Mouse (Mus musculus): Measurements from ENCODE around the gene Wrnip1.

Wrnip1 gene

GRCm38 (mm10) chr13:32801693-32802221 is at the start of gene Wrnip1:
Gene Wrnip1 (plus strand): TSS chr13:32802038.
- DNase-seq (ENCODE audit: low spot score), result peak; percentile 99

- no peak for DNase-seq (ENCODE audit: low spot score)
Observed at GRCm38 (mm10) chr13:32752066-32752657, 49.7 kb upstream of the Wrnip1 start.

- DNase-seq (ENCODE audit: low spot score), result no peak
Observed at GRCm38 (mm10) chr13:32759036-32759435, 42.8 kb upstream of the Wrnip1 start.

- DNase-seq (ENCODE audit: low spot score), result no peak
Observed at GRCm38 (mm10) chr13:32760795-32761194, 41.0 kb upstream of the Wrnip1 start.

- DNase-seq (ENCODE audit: low spot score), result no peak
Observed at GRCm38 (mm10) chr13:32763141-32763540, 38.7 kb upstream of the Wrnip1 start.

- no peak for DNase-seq (ENCODE audit: low spot score)
Observed at GRCm38 (mm10) chr13:32764448-32764847, 37.4 kb upstream of the Wrnip1 start.

GRCm38 (mm10) chr13:32768104-32768503 is 33.7 kb upstream of the Wrnip1 start:
- DNase-seq (ENCODE audit: low spot score), result no peak

GRCm38 (mm10) chr13:32769960-32770359 is 31.9 kb upstream of the Wrnip1 start:
- no peak for DNase-seq (ENCODE audit: low spot score)

- DNase-seq (ENCODE audit: low spot score), result no peak
Observed at GRCm38 (mm10) chr13:32775889-32776288, 25.9 kb upstream of the Wrnip1 start.

- no peak for DNase-seq (ENCODE audit: low spot score)
Observed at GRCm38 (mm10) chr13:32776350-32776749, 25.5 kb upstream of the Wrnip1 start.

GRCm38 (mm10) chr13:32778861-32779260 is 23.0 kb upstream of the Wrnip1 start:
- no peak for DNase-seq (ENCODE audit: low spot score)

GRCm38 (mm10) chr13:32783055-32783454 is 18.8 kb upstream of the Wrnip1 start:
- no peak for DNase-seq (ENCODE audit: low spot score)

GRCm38 (mm10) chr13:32783816-32784215 is 18.0 kb upstream of the Wrnip1 start, which contains the start of gene Mylk4:
Gene Mylk4 (minus strand): TSS chr13:32783954.
- DNase-seq (ENCODE audit: low spot score), result no peak

- no peak for DNase-seq (ENCODE audit: low spot score)
Observed at GRCm38 (mm10) chr13:32787584-32787983, 14.3 kb upstream of the Wrnip1 start.

- DNase-seq (ENCODE audit: low spot score), result no peak
Observed at GRCm38 (mm10) chr13:32789781-32790180, 12.1 kb upstream of the Wrnip1 start.

- DNase-seq (ENCODE audit: low spot score), result peak; percentile 15
Observed at GRCm38 (mm10) chr13:32794619-32795018, 7.2 kb upstream of the Wrnip1 start.

GRCm38 (mm10) chr13:32795166-32795565 is 6.7 kb upstream of the Wrnip1 start:
- no peak for DNase-seq (ENCODE audit: low spot score)

GRCm38 (mm10) chr13:32797085-32797484 is 4.8 kb upstream of the Wrnip1 start:
- DNase-seq (ENCODE audit: low spot score), result no peak

GRCm38 (mm10) chr13:32799131-32799530 is 2.7 kb upstream of the Wrnip1 start:
- DNase-seq (ENCODE audit: low spot score), result no peak

GRCm38 (mm10) chr13:32800859-32801258 is 979 bp upstream of the Wrnip1 start:
- DNase-seq (ENCODE audit: low spot score), result no peak

GRCm38 (mm10) chr13:32802259-32803081 is 632 bp downstream of the Wrnip1 start, which contains the start of gene D930007J09Rik:
Gene D930007J09Rik (minus strand): TSS chr13:32802849.
- DNase-seq (ENCODE audit: low spot score), result peak; percentile 65

- no peak for DNase-seq (ENCODE audit: low spot score)
Observed at GRCm38 (mm10) chr13:32803701-32804345, 2.0 kb downstream of the Wrnip1 start.

- DNase-seq (ENCODE audit: low spot score), result no peak
Observed at GRCm38 (mm10) chr13:32806820-32807219, 5.0 kb downstream of the Wrnip1 start.

Data from testis, postnatal 14 days (tissue).